1 mouse cellular context compared by ENCODE assay signal in genomic region chr7:3712264-3712942, GRCm38 (mm10).
A peak's percentile ranks its signal among the peaks of the same experiment; 100 is the strongest.
TF ChIP-seq lines count a peak whose summit lies in the region.

No protein-coding gene starts in this region.

TF ChIP-seq in CH12.LX, 34 proteins besides CTCF, POLR2A, EP300 and RAD21:
- TF ChIP-seq JUN (IDR thresholded peaks at IDR 0.05; ENCODE audit: insufficient read depth, low read depth, low read length) (no peak; the same call in 1 of the 2 replicates), ZC3H11A (IDR thresholded peaks at IDR 0.05; ENCODE audit: low read depth, low read length) (no peak), IRF4 (IDR thresholded peaks at IDR 0.05; ENCODE audit: low read depth, low read length) (peak; percentile 91), JUND (conservative IDR thresholded peaks at IDR 0.05; ENCODE audit: low read depth, low read length) (peak; percentile 78), ZKSCAN1 (IDR thresholded peaks at IDR 0.05; ENCODE audit: borderline replicate concordance, low read depth, low read length) (no peak), ZNF384 (IDR thresholded peaks at IDR 0.05; ENCODE audit: low read depth, low read length) (no peak), MYC (IDR thresholded peaks at IDR 0.05; ENCODE audit: low read depth, low read length) (0 out of 2 replicates have a peak, but pooled peaks have one; percentile 25), CHD2 (IDR thresholded peaks at IDR 0.05; ENCODE audit: low read length) (no peak; the same call in 1 of the 2 replicates), CHD1 (IDR thresholded peaks at IDR 0.05; ENCODE audit: low read depth, low read length) (no peak), RCOR1 (conservative IDR thresholded peaks at IDR 0.05; ENCODE audit: low read depth, low read length) (0 out of 2 replicates have a peak, but pooled peaks have one; percentile 56), MAZ (IDR thresholded peaks at IDR 0.05; ENCODE audit: low read depth, low read length) (peak; percentile 39; the same call in 1 of the 2 replicates), MEF2A (IDR thresholded peaks at IDR 0.05; ENCODE audit: borderline replicate concordance, low read depth, low read length) (peak; percentile 56), TBP (conservative IDR thresholded peaks at IDR 0.05; ENCODE audit: low read depth, low read length) (no peak), USF1 (IDR thresholded peaks at IDR 0.05; ENCODE audit: low read depth, low read length) (no peak), KAT2A (IDR thresholded peaks at IDR 0.05; ENCODE audit: insufficient replicate concordance, low read length) (no peak), MAFK (IDR thresholded peaks at IDR 0.05; ENCODE audit: insufficient replicate concordance, low read length) (0 out of 2 replicates have a peak, but pooled peaks have one; percentile 49), HCFC1 (IDR thresholded peaks at IDR 0.05; ENCODE audit: low read depth, low read length) (no peak), NRF1 (IDR thresholded peaks at IDR 0.05; ENCODE audit: low read depth, low read length) (no peak), GABPA (IDR thresholded peaks at IDR 0.05; ENCODE audit: insufficient replicate concordance, low read depth, low read length) (no peak), MXI1 (IDR thresholded peaks at IDR 0.05; ENCODE audit: low read depth, low read length) (no peak), PAX5 (IDR thresholded peaks at IDR 0.05; ENCODE audit: low read length) (no peak), ELF1 (IDR thresholded peaks at IDR 0.05; ENCODE audit: low read depth, low read length) (no peak), SIN3A (IDR thresholded peaks at IDR 0.05; ENCODE audit: low read length) (no peak), E2F4 (IDR thresholded peaks at IDR 0.05; ENCODE audit: insufficient replicate concordance, low read depth, low read length) (no peak), POLR2AphosphoS2 (IDR thresholded peaks at IDR 0.05; ENCODE audit: low read depth, low read length) (no peak), BHLHE40 (IDR thresholded peaks at IDR 0.05; ENCODE audit: low read depth, low read length) (peak; percentile 24; the same call in 1 of the 2 replicates), NELFE (IDR thresholded peaks at IDR 0.05; ENCODE audit: low read depth, low read length) (no peak), UBTF (IDR thresholded peaks at IDR 0.05; ENCODE audit: low read depth, low read length) (no peak), USF2 (conservative IDR thresholded peaks at IDR 0.05; ENCODE audit: low read depth, low read length) (no peak), SMC3 (IDR thresholded peaks at IDR 0.05; ENCODE audit: low read depth, low read length) (no peak), TCF12 (IDR thresholded peaks at IDR 0.05; ENCODE audit: low read depth, low read length) (peak; percentile 41), ETS1 (conservative IDR thresholded peaks at IDR 0.05; ENCODE audit: low read depth, low read length) (peak; percentile 32; the same call in 1 of the 2 replicates), MAX (IDR thresholded peaks at IDR 0.05; ENCODE audit: low read length) (no peak), ZMIZ1 (IDR thresholded peaks at IDR 0.05; ENCODE audit: low read depth, low read length) (no peak)
